Mouse (Mus musculus) liver, adult 2 months (tissue): ENCODE results near the gene Pusl1.

ENCODE experiments used
- CTCF ChIP-seq: fragments of 200-500 bp; IDR thresholded peaks from 2 replicates; pipeline ENCODE4 v1.5.1; 2011; ENCODE audit warnings: low read depth, low read length, control low read depth
- POLR2A ChIP-seq: fragments of 200-500 bp; IDR thresholded peaks from 2 replicates; pipeline ENCODE4 v1.6.1; 2011; ENCODE audit warnings: low read length, control low read depth; ENCODE audit not compliant: insufficient read depth; ENCODE audit errors: extremely low read depth

GRCm38 (mm10) chr4:155871404-155871803 lies 20.2 kb downstream of the Pusl1 start:
- TF ChIP-seq CTCF (no peak), POLR2A (no peak)
